Mouse (Mus musculus): ENCODE measurements around the gene Mpp2. TPM values are rescaled to one million over a fixed set of nuclear protein-coding genes. Genes with fewer than 3 reads are reported as not detected.

Gene Mpp2
- total RNA-seq, 2 experiments from 2014 or later, result 146 to 157 TPM

DNA sequence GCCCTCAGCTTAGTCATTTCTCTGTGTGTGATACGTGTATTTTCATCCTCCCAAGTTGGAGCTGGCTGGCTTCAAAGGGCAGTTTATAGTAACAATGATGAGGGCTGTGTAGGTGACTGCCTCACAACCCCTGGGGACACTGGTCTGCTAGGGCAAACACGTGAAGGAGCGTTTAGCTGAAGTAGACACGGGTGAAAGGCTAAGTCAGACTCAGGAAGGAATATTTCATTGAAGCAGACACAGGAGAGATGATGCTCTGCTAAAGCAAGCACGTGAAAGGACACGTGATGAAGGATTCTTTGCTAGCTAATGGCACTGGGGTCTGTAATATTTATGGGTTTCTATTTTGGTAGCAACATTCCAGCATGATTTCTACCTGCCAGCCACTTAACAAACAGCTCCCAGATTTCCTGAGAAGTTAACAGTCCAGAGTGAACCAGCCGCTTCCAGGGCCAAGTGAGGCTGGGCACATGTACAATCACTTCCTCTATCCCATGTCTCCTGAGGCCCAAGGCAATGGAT, 43.6 kb downstream of the Mpp2 start:
- intact Hi-C loops (cut with DNase I), result loop anchor here (5.0 kb wide), 1 partner anchor 127 kb away; no protein-coding TSS in a partner anchor
- H3K27ac ChIP-seq, result no peak overlapping the region
- DNase-seq (ENCODE audit: extremely low spot score in 1 of 2, low spot score in 2 of 2), result no peak
- TF ChIP-seq CTCF (IDR thresholded peaks at IDR 0.05), result no peak
- no peak overlapping the region for H3K4me3 ChIP-seq

DNA sequence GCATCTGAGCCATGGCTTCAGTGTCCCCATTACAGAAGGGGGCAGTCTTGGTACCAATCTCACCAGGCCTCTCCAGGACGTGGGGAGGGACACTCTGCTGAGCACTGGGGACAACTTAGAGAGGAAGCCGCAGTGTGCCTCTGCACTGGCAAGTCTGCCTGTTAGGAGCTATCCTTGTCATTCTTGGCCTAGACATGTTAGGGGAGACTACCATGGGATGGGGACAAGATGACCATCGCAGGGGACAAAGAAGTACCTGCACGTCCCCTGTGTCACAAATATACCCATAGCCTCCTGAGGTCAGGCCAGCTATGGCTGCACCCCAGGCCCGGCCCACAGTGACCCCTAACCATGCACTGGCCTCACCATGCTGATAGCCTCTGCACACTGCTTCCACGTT, 44.9 kb downstream of the Mpp2 start:
- intact Hi-C loops (cut with DNase I), result loop anchor here (5.0 kb wide), 1 partner anchor 126 kb away; no protein-coding TSS in a partner anchor
- H3K27ac ChIP-seq, result no peak overlapping the region
- H3K4me3 ChIP-seq, result no peak overlapping the region
- no peak for TF ChIP-seq CTCF (IDR thresholded peaks at IDR 0.05)
- no peak for DNase-seq (ENCODE audit: extremely low spot score in 1 of 2, low spot score in 2 of 2)

DNA sequence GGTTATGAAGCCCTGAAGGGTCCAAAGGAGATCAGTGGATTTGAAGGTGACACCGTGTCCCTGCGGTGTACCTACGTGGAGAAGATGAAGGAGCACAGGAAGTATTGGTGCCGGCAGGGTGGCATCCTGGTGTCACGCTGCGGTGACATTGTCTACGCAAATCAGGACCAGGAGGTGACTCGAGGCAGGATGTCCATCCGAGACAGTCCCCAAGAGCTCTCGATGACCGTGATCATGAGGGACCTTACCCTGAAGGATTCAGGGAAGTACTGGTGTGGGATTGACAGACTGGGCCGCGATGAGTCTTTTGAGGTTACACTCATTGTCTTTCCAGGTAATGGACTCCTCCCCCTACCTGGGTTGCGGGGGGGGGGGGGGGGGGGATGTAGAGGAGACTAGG, 45.3 kb downstream of the Mpp2 start:
- intact Hi-C loops (cut with DNase I), result loop anchor here (5.0 kb wide), 1 partner anchor 126 kb away; no protein-coding TSS in a partner anchor
- no peak overlapping the region for H3K4me3 ChIP-seq
- DNase-seq (ENCODE audit: extremely low spot score in 1 of 2, low spot score in 2 of 2), result no peak
- H3K27ac ChIP-seq, result no peak overlapping the region
- no peak for TF ChIP-seq CTCF (IDR thresholded peaks at IDR 0.05)

DNA sequence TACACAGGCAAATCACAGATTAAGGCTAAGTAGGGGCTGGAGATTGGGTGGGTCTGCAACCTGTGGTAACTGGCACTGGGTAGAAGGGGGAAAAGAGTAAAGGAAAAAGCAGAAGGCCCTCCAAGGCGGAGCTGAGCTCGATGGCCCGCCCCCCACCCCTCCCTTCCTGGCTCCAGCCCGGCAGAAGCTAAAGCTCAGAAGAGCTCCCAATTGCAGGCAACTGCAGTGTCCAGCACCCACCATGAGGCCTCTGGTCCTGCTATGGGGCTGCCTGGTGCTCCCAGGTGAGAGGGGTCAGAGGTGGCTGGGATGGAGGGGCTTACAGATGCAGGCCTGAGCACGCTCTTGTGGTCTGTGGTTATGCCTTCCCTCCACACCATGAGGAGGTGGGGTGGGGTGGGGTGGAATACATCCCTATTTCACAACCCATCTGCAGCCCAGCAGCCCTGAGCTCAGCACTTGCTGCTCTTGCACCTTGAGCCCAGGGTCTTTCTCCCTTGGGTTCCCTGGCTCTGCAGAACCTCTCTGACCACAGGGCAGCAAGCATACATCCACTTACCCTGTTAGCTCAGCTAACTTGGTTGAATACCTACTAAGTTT, 46.9 kb downstream of the Mpp2 start, which contains the start of gene Cd300lg:
Cd300lg (plus strand) TSS at position 160 of the 600 bp plus-strand sequence.
- intact Hi-C loops (cut with DNase I), result loop anchor here (5.0 kb wide), 1 partner anchor 124 kb away; no protein-coding TSS in a partner anchor
- TF ChIP-seq CTCF (IDR thresholded peaks at IDR 0.05), result no peak
- H3K4me3 ChIP-seq, result no peak within 1 kb of the TSS
- H3K27ac ChIP-seq, result no peak within 1 kb of the TSS
- no peak for DNase-seq (ENCODE audit: extremely low spot score in 1 of 2, low spot score in 2 of 2)

DNA sequence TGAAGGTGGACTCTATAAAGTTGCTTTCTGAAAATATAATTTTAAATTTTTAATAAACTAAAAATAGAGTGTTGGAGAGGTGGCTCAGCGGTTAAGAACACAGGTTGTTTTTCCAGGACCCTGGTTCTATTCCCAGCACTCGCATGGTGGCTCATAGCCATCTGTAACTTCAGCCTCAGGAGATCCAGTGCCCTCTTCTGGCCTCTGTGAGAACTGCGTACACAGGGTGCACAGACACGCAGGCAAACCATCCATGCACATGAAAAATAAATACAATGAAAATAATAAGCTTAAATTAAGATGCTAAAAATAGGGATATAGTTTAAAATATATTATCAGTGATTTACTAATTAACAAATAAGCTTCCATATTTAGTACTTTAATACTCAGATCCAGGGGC, 47.7 kb downstream of the Mpp2 start:
- no peak overlapping the region for H3K27ac ChIP-seq
- intact Hi-C loops (cut with DNase I), result loop anchor here (1.0 to 5.0 kb wide), 2 partner anchors 54 to 123 kb away; no protein-coding TSS in a partner anchor

DNA sequence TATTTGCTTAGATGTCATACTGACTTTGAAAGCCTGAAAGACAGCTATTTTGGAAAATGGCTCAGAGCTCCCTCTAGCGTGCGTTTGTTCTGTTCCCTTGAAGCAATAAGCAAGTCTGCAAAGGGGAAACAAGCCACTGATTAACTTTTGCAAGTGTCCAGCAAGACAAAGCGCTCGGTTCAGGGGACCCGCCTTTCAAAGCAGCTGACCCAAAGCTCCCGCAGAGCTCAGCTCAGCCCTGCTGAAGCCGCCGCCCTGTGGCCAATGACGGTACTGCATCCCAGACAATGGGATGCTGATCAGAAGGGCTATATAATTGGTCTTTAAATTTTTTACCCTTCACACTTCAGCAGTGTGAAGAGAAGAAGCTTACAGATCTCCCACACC, 48.2 kb downstream of the Mpp2 start:
- intact Hi-C loops (cut with DNase I), result loop anchor here (1.0 to 5.0 kb wide), 2 partner anchors 54 to 123 kb away; no protein-coding TSS in a partner anchor
- DNase-seq (ENCODE audit: extremely low spot score in 1 of 2, low spot score in 2 of 2), result peak; percentile 71 to 84
- peak; percentile 93 for TF ChIP-seq CTCF (IDR thresholded peaks at IDR 0.05)
- H3K27ac ChIP-seq, result no peak overlapping the region
- H3K4me3 ChIP-seq, result no peak overlapping the region

More for the DNA sequence above, 47.7 kb downstream of the Mpp2 start:
- H3K4me3 ChIP-seq, result no peak overlapping the region
- DNase-seq (ENCODE audit: extremely low spot score in 1 of 2, low spot score in 2 of 2), result no peak
- no peak for TF ChIP-seq CTCF (IDR thresholded peaks at IDR 0.05)

DNA sequence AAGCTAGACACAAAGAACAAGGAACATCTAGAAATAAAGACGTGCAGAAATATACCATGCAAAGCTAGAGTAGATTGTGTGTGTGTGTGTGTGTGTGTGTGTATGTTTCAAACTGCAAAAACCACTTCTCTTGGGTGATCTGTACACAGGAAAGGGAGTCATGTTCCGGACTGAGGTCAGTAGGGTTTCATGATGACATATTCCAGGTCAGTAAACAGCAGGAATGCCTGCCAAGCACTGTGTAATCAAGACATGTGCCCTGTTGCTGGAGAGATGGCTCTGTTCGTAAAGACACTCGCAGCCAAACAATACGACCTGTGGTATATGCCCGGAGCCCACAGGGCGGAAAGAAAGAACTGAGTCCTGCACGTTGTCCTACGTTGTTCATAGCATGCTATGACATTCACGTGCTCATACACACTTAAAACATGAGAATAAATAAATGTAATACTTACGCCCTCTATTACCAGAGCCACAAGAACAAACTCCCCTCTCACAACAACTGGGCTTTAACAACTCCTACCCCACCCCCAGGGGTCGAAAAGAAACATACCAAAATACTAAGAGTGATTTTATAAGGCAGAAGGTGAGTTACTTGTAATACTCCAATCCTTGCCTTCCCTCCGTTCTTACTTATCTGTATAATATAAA, 48.7 kb downstream of the Mpp2 start:
- TF ChIP-seq CTCF (IDR thresholded peaks at IDR 0.05), result no peak
- H3K27ac ChIP-seq, result no peak overlapping the region
- H3K4me3 ChIP-seq, result no peak overlapping the region
- intact Hi-C loops (cut with DNase I), result loop anchor here (1.0 to 5.0 kb wide), 2 partner anchors 53 to 122 kb away; no protein-coding TSS in a partner anchor
- DNase-seq (ENCODE audit: extremely low spot score in 1 of 2, low spot score in 2 of 2), result no peak

DNA sequence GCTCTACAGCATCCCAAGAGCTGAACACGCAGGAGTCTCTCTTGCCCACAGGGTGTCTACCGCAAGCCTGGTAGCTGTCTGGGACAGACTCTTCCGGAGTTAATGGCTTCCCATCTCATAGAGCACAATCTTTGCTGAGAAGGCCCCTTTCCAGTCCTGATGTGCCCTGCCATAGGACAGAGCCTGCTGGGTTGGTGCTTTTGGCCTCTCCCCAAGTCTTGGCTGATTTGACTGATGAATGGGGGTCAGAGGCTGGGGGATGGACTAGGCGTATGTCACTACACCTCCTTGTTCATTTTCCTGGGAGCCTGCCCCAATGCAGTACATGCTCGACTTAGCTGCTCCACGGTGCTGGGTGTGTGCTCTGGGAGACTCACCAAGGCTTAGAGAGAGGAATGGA, 50.5 kb downstream of the Mpp2 start:
- DNase-seq (ENCODE audit: extremely low spot score in 1 of 2, low spot score in 2 of 2), result no peak
- intact Hi-C loops (cut with DNase I), result no loop called here
- Histone ChIP-seq H3K4me3 (no peak overlapping the region), H3K27ac (no peak overlapping the region)
- no peak for TF ChIP-seq CTCF (IDR thresholded peaks at IDR 0.05)

DNA sequence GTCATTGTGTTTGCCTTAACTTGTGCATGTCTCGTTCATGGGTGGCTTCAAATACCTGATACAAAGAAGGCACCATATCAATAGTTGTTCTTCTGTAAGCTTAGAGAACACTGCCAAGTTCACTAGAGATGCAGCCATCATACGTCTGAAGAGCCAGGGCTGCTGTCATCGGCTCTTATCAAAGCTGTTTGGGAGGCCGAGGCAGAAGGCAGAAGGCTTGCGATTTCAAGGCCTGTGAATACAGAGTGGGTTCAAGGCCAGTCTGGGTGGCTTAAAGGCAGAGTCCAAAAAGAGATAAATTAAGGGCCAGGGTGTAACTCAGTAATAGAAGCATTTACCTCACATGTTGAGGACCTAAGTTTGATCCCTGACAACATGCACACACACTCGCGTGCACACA, 52.0 kb downstream of the Mpp2 start:
- DNase-seq (ENCODE audit: extremely low spot score in 1 of 2, low spot score in 2 of 2), result no peak
- TF ChIP-seq CTCF (IDR thresholded peaks at IDR 0.05), result no peak
- intact Hi-C loops (cut with DNase I), result no loop called here

DNA sequence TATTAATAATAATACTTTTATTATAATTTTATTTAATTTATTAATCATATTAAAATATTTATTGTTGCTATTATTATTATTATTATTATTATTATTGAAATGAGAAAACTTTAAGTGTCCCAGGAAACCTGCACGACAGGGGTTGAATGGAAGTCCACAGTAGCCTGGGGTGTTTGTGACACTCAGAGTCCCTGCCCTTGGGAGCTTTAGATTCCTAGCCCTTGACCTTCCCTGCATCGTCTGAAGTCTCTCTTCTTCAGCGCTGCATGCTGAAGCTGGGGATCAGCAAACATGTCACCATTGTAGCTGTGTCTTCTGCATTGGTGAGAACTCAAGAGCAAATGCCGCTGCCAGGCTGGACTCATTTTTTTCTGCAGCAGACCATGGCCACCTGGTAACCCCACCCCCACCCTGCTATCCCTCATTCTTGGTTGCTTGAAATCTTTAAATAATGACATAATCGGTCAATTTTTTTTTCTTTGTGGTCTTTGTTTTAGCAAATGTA, 52.8 kb downstream of the Mpp2 start:
- Histone ChIP-seq H3K27ac (no peak overlapping the region), H3K4me3 (no peak overlapping the region)
- intact Hi-C loops (cut with DNase I), result no loop called here
- no peak for DNase-seq (ENCODE audit: extremely low spot score in 1 of 2, low spot score in 2 of 2)
- no peak for TF ChIP-seq CTCF (IDR thresholded peaks at IDR 0.05)

More for the DNA sequence above, 52.0 kb downstream of the Mpp2 start:
- Histone ChIP-seq H3K27ac (no peak overlapping the region), H3K4me3 (no peak overlapping the region)

DNA sequence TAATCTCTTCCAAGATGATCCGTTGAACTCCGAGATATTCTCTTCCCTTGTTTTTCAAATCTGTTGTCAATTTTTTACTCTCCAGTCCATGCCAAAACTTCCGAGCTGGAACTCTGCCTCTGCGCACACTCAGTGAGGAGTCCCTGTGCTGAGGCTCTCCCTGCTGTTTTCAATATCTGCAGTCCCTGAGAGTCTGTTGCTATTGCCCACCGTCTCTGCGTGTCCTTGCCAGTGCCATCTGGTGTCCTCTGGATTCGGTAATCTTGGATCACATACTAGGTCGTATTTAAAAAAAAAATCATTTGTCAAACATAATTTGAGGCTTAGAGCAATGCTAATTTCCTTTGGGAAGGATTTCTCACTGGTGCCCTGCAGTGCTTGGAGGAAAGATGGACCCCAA, 53.4 kb downstream of the Mpp2 start:
- no peak for TF ChIP-seq CTCF (IDR thresholded peaks at IDR 0.05)
- Histone ChIP-seq H3K27ac (no peak overlapping the region), H3K4me3 (no peak overlapping the region)
- DNase-seq (ENCODE audit: extremely low spot score in 1 of 2, low spot score in 2 of 2), result no peak
- intact Hi-C loops (cut with DNase I), result no loop called here

DNA sequence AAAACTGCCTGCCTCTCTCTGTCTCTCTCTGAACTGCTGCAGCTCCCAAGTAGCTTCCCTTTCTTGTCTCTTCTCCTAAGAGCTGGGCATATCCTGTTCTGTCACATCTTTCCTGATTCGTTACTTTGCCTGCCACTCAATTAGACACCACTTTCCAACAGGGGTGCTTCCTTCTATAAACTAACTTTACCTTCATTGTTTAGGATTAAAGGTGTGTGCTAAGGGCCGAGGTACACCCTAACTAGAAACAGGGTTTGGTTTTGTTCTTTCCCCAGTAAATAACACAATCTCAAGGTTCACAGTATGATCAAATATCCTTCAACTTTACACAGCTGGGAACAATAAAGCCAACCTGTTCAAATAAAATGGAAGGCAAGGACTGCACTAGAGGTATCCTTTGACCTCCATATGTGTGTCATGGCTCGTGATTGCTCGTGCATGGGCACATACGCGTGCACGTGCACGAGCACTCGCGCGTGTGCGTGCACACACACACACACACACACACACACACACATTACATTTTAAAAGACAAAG, 55.2 kb downstream of the Mpp2 start:
- TF ChIP-seq CTCF (IDR thresholded peaks at IDR 0.05), result no peak
- Histone ChIP-seq H3K27ac (no peak overlapping the region), H3K4me3 (no peak overlapping the region)
- intact Hi-C loops (cut with DNase I), result no loop called here
- DNase-seq (ENCODE audit: extremely low spot score in 1 of 2, low spot score in 2 of 2), result no peak

Data from left cerebral cortex, adult 2 months (tissue).